Mouse (Mus musculus): ENCODE results near the gene Kif2a. TPM values are rescaled to one million over a fixed set of nuclear protein-coding genes. Genes with fewer than 3 reads are reported as not detected.

The Kif2a gene
- total and polyA plus RNA-seq, 3 experiments = 18.0 to 310 (median 135) TPM

- Histone ChIP-seq H3K36me3 (ENCODE audit: control insufficient read depth in 1 of 2, insufficient read depth in 2 of 2, low read length in 2 of 2) (peaks cover 0 to 4% of the 10 kb centered on the region in 2 experiments; a peak in 2 of 4 replicates), H3K9ac (ENCODE audit: control insufficient read depth, low read depth, low read length, poor library complexity, severe bottlenecking) (peak within 1 kb of the TSS; percentile 83), H3K4me1 (ENCODE audit: control insufficient read depth in 1 of 2, insufficient read depth in 2 of 2, low read length in 2 of 2) (no peaks in the 10 kb centered on the region; a peak in 1 of 4 replicates), H3K79me2 (ENCODE audit: control insufficient read depth, insufficient read depth, low read length, poor library complexity) (peaks cover 35% of the 10 kb centered on the region), H3K4me3 (ENCODE audit: control insufficient read depth in 1 of 2, insufficient read depth in 1 of 2, low read depth in 2 of 2, low read length in 2 of 2) (peak within 1 kb of the TSS; percentile 79 to 81), H3K27ac (ENCODE audit: control insufficient read depth, low read depth, low read length) (peak within 1 kb of the TSS; percentile 12; the same call in 1 of the 2 replicates), H3K9me3 (replicated peaks; ENCODE audit: insufficient read depth, low read length) (no peaks in the 10 kb centered on the region), H3K27me3 (ENCODE audit: control insufficient read depth in 1 of 2, insufficient read depth in 2 of 2, low read length in 2 of 2) (no peaks in the 10 kb centered on the region)
- DNase-seq (ENCODE audit: low read depth, low spot score) = peak; percentile 96
- TF ChIP-seq MXI1 (IDR thresholded peaks at IDR 0.05; ENCODE audit: low read depth, low read length) (peak; percentile 90), NRF1 (IDR thresholded peaks at IDR 0.05; ENCODE audit: insufficient read depth, low read depth, low read length, poor library complexity, severe bottlenecking) (peak; percentile 63), E2F4 (IDR thresholded peaks at IDR 0.05; ENCODE audit: borderline replicate concordance, low read depth, low read length) (peak; percentile 24; the same call in 1 of the 2 replicates), ETS1 (IDR thresholded peaks at IDR 0.05; ENCODE audit: low read depth, low read length) (0 out of 2 replicates have a peak, but pooled peaks have one; percentile 22), TAL1 (IDR thresholded peaks at IDR 0.05; ENCODE audit: low read length) (no peak), EP300 (IDR thresholded peaks at IDR 0.05; ENCODE audit: low read depth in 1 of 2, low read length in 2 of 2) (no peak), POLR2AphosphoS5 (IDR thresholded peaks at IDR 0.05; ENCODE audit: borderline replicate concordance, low read depth, low read length) (no peak), JUND (IDR thresholded peaks at IDR 0.05; ENCODE audit: low read depth, low read length) (no peak), SIN3A (IDR thresholded peaks at IDR 0.05; ENCODE audit: low read length) (peak; percentile 84), CHD1 (IDR thresholded peaks at IDR 0.05; ENCODE audit: low read depth, low read length) (no peak), USF1 (IDR thresholded peaks at IDR 0.05; ENCODE audit: low read depth, low read length) (no peak), POLR2A (IDR thresholded peaks at IDR 0.05; ENCODE audit: control insufficient read depth in 1 of 2, insufficient read depth in 1 of 2, low read depth in 1 of 2, low read length in 2 of 2, poor library complexity in 1 of 2) (peak; percentile 44 to 64; a peak in 1 of 4 replicates), TBP (IDR thresholded peaks at IDR 0.05; ENCODE audit: low read depth, low read length) (no peak), ZNF384 (IDR thresholded peaks at IDR 0.05; ENCODE audit: low read depth, low read length) (no peak), GATA1 (IDR thresholded peaks at IDR 0.05; ENCODE audit: low read depth, low read length) (no peak), UBTF (IDR thresholded peaks at IDR 0.05; ENCODE audit: borderline replicate concordance, insufficient read depth, low read depth, low read length) (no peak), MAX (IDR thresholded peaks at IDR 0.05; ENCODE audit: low read length) (peak; percentile 3; the same call in 1 of the 2 replicates), SMC3 (IDR thresholded peaks at IDR 0.05; ENCODE audit: low read depth, low read length) (no peak), BHLHE40 (IDR thresholded peaks at IDR 0.05; ENCODE audit: borderline replicate concordance, low read depth, low read length) (no peak), MYB (IDR thresholded peaks at IDR 0.05; ENCODE audit: low read depth, low read length) (no peak), MEF2A (IDR thresholded peaks at IDR 0.05; ENCODE audit: extremely low read depth, insufficient replicate concordance, low read depth, low read length, poor library complexity, severe bottlenecking) (no peak), ZMIZ1 (IDR thresholded peaks at IDR 0.05; ENCODE audit: low read depth, low read length) (no peak), NELFE (IDR thresholded peaks at IDR 0.05; ENCODE audit: low read depth, low read length) (peak; percentile 66), CHD2 (IDR thresholded peaks at IDR 0.05; ENCODE audit: low read length) (no peak), TCF12 (IDR thresholded peaks at IDR 0.05; ENCODE audit: low read depth, low read length) (0 out of 2 replicates have a peak, but pooled peaks have one; percentile 9), RCOR1 (IDR thresholded peaks at IDR 0.05; ENCODE audit: low read depth, low read length) (no peak), HCFC1 (IDR thresholded peaks at IDR 0.05; ENCODE audit: low read depth, low read length) (peak; percentile 91), MAZ (IDR thresholded peaks at IDR 0.05; ENCODE audit: low read depth, low read length) (no peak), GABPA (IDR thresholded peaks at IDR 0.05; ENCODE audit: low read depth, low read length) (no peak), MAFK (IDR thresholded peaks at IDR 0.05; ENCODE audit: borderline replicate concordance, low read depth, low read length) (no peak), RAD21 (IDR thresholded peaks at IDR 0.05; ENCODE audit: low read depth, low read length) (no peak), ZKSCAN1 (IDR thresholded peaks at IDR 0.05; ENCODE audit: low read depth, low read length) (no peak), POLR2AphosphoS2 (IDR thresholded peaks at IDR 0.05; ENCODE audit: low read length) (0 out of 2 replicates have a peak, but pooled peaks have one; percentile 41), ZC3H11A (IDR thresholded peaks at IDR 0.05; ENCODE audit: low read depth, low read length) (no peak), ELF1 (IDR thresholded peaks at IDR 0.05; ENCODE audit: low read depth, low read length) (peak; percentile 67; the same call in 1 of the 2 replicates), CTCF (IDR thresholded peaks at IDR 0.05 in 2 of 3, conservative IDR thresholded peaks at IDR 0.05 in 1 of 3; ENCODE audit: control insufficient read depth in 1 of 3, insufficient read depth in 1 of 3, low read depth in 2 of 3, low read length in 3 of 3, poor library complexity in 1 of 3, severe bottlenecking in 1 of 3) (no peak)
These were observed 85.4 kb downstream of the Kif2a start, which contains the start of gene Ipo11 for GRCm38 (mm10) chr13:106936256-106937137. Gene Ipo11, minus strand, starts transcription at chr13:106936958.

Measured in MEL (cell line).